Mouse (Mus musculus): ENCODE measurements around the gene Cdh13. TPM values are rescaled to one million over a fixed set of nuclear protein-coding genes. Genes with fewer than 3 reads are reported as not detected.

Cdh13 gene
- polyA plus RNA-seq, 1 experiment: 56.6 TPM

- H3ac ChIP-seq (ENCODE audit: control insufficient read depth, insufficient read length): no peak overlapping the region
- no peaks in the 10 kb centered on the region for H3K79me2 ChIP-seq (ENCODE audit: control insufficient read depth, insufficient read depth)
- no peaks in the 10 kb centered on the region for H3K36me3 ChIP-seq (ENCODE audit: control insufficient read depth, insufficient read depth)
- H3K4me3 ChIP-seq: no peak overlapping the region
- no peak overlapping the region for H3K4me2 ChIP-seq (ENCODE audit: low read depth)
- TF ChIP-seq REST (IDR thresholded peaks at IDR 0.05; ENCODE audit: insufficient read depth, insufficient read length): no peak
- TF ChIP-seq MAX (IDR thresholded peaks at IDR 0.05; ENCODE audit: low read depth): no peak
- TF ChIP-seq CEBPB (IDR thresholded peaks at IDR 0.05; ENCODE audit: insufficient read depth, poor library complexity, severe bottlenecking): no peak
- TF ChIP-seq TCF12 (IDR thresholded peaks at IDR 0.05; ENCODE audit: insufficient read depth, poor library complexity, severe bottlenecking): no peak
- no peak for TF ChIP-seq POLR2AphosphoS2 (IDR thresholded peaks at IDR 0.05; ENCODE audit: insufficient read length, low read depth)
- no peak for TF ChIP-seq MYOG (IDR thresholded peaks at IDR 0.05; ENCODE audit: control insufficient read depth in 1 of 3, insufficient read depth in 1 of 3, insufficient read length in 2 of 3, low read depth in 2 of 3)
- no peak for TF ChIP-seq USF1 (IDR thresholded peaks at IDR 0.05; ENCODE audit: low read depth)
- no peak for TF ChIP-seq POLR2A (IDR thresholded peaks at IDR 0.05; ENCODE audit: insufficient read length, low read depth)
- no peak for TF ChIP-seq SRF (IDR thresholded peaks at IDR 0.05; ENCODE audit: control insufficient read depth, insufficient read length, low read depth)
- no peak for TF ChIP-seq MYOD1 (IDR thresholded peaks at IDR 0.05; ENCODE audit: control insufficient read depth in 1 of 3, insufficient read length in 2 of 3, low read depth in 2 of 3)
- no peak for TF ChIP-seq TCF3 (IDR thresholded peaks at IDR 0.05; ENCODE audit: insufficient read length, low read depth)
- no peak for TF ChIP-seq E2F4 (IDR thresholded peaks at IDR 0.05; ENCODE audit: insufficient read depth)
- H3K27me3 ChIP-seq (ENCODE audit: control insufficient read depth, insufficient read depth, insufficient read length): no peaks in the 10 kb centered on the region
Observed at GRCm38 (mm10) chr8:119263750-119264149, 980.2 kb downstream of the Cdh13 start.

- Histone ChIP-seq H3K4me2 (ENCODE audit: low read depth) (no peak overlapping the region), H3K27me3 (ENCODE audit: control insufficient read depth, insufficient read depth, insufficient read length) (no peaks in the 10 kb centered on the region), H3K36me3 (ENCODE audit: control insufficient read depth, insufficient read depth) (no peaks in the 10 kb centered on the region), H3K79me2 (ENCODE audit: control insufficient read depth, insufficient read depth) (no peaks in the 10 kb centered on the region), H3K4me3 (no peak overlapping the region), H3ac (ENCODE audit: control insufficient read depth, insufficient read length) (no peak overlapping the region)
- TF ChIP-seq MYOG (IDR thresholded peaks at IDR 0.05; ENCODE audit: control insufficient read depth in 1 of 3, insufficient read depth in 1 of 3, insufficient read length in 2 of 3, low read depth in 2 of 3): no peak
- TF ChIP-seq POLR2A (IDR thresholded peaks at IDR 0.05; ENCODE audit: insufficient read length, low read depth): no peak
- no peak for TF ChIP-seq TCF3 (IDR thresholded peaks at IDR 0.05; ENCODE audit: insufficient read length, low read depth)
- no peak for TF ChIP-seq USF1 (IDR thresholded peaks at IDR 0.05; ENCODE audit: low read depth)
- TF ChIP-seq SRF (IDR thresholded peaks at IDR 0.05; ENCODE audit: control insufficient read depth, insufficient read length, low read depth): no peak
- no peak for TF ChIP-seq TCF12 (IDR thresholded peaks at IDR 0.05; ENCODE audit: insufficient read depth, poor library complexity, severe bottlenecking)
Observed at GRCm38 (mm10) chr8:119266304-119266703, 982.8 kb downstream of the Cdh13 start.

- H3K79me2 ChIP-seq (ENCODE audit: control insufficient read depth, insufficient read depth): no peaks in the 10 kb centered on the region
- H3K4me3 ChIP-seq: no peak overlapping the region
- no peaks in the 10 kb centered on the region for H3K27me3 ChIP-seq (ENCODE audit: control insufficient read depth, insufficient read depth, insufficient read length)
- H3K36me3 ChIP-seq (ENCODE audit: control insufficient read depth, insufficient read depth): no peaks in the 10 kb centered on the region
- H3ac ChIP-seq (ENCODE audit: control insufficient read depth, insufficient read length): no peak overlapping the region
- H3K4me2 ChIP-seq (ENCODE audit: low read depth): no peak overlapping the region
- TF ChIP-seq SRF (IDR thresholded peaks at IDR 0.05; ENCODE audit: control insufficient read depth, insufficient read length, low read depth) (no peak), TCF12 (IDR thresholded peaks at IDR 0.05; ENCODE audit: insufficient read depth, poor library complexity, severe bottlenecking) (no peak), CEBPB (IDR thresholded peaks at IDR 0.05; ENCODE audit: insufficient read depth, poor library complexity, severe bottlenecking) (peak; percentile 77), E2F4 (IDR thresholded peaks at IDR 0.05; ENCODE audit: insufficient read depth) (no peak), TCF3 (IDR thresholded peaks at IDR 0.05; ENCODE audit: insufficient read length, low read depth) (no peak), POLR2AphosphoS2 (IDR thresholded peaks at IDR 0.05; ENCODE audit: insufficient read length, low read depth) (no peak)
Observed at GRCm38 (mm10) chr8:119269576-119269975, 986.0 kb downstream of the Cdh13 start.

- Histone ChIP-seq H3K4me2 (ENCODE audit: low read depth) (no peak overlapping the region), H3ac (ENCODE audit: control insufficient read depth, insufficient read length) (no peak overlapping the region), H3K27me3 (ENCODE audit: control insufficient read depth, insufficient read depth, insufficient read length) (no peaks in the 10 kb centered on the region), H3K79me2 (ENCODE audit: control insufficient read depth, insufficient read depth) (no peaks in the 10 kb centered on the region), H3K4me3 (no peak overlapping the region), H3K36me3 (ENCODE audit: control insufficient read depth, insufficient read depth) (no peaks in the 10 kb centered on the region)
- TF ChIP-seq REST (IDR thresholded peaks at IDR 0.05; ENCODE audit: insufficient read depth, insufficient read length): no peak
- no peak for TF ChIP-seq E2F4 (IDR thresholded peaks at IDR 0.05; ENCODE audit: insufficient read depth)
- no peak for TF ChIP-seq MAX (IDR thresholded peaks at IDR 0.05; ENCODE audit: low read depth)
- no peak for TF ChIP-seq SRF (IDR thresholded peaks at IDR 0.05; ENCODE audit: control insufficient read depth, insufficient read length, low read depth)
- TF ChIP-seq MYOG (IDR thresholded peaks at IDR 0.05; ENCODE audit: control insufficient read depth in 1 of 3, insufficient read depth in 1 of 3, insufficient read length in 2 of 3, low read depth in 2 of 3): no peak
- no peak for TF ChIP-seq CEBPB (IDR thresholded peaks at IDR 0.05; ENCODE audit: insufficient read depth, poor library complexity, severe bottlenecking)
- no peak for TF ChIP-seq USF1 (IDR thresholded peaks at IDR 0.05; ENCODE audit: low read depth)
- TF ChIP-seq MYOD1 (IDR thresholded peaks at IDR 0.05; ENCODE audit: control insufficient read depth in 1 of 3, insufficient read length in 2 of 3, low read depth in 2 of 3): no peak
- no peak for TF ChIP-seq POLR2A (IDR thresholded peaks at IDR 0.05; ENCODE audit: insufficient read length, low read depth)
- no peak for TF ChIP-seq TCF3 (IDR thresholded peaks at IDR 0.05; ENCODE audit: insufficient read length, low read depth)
Observed at GRCm38 (mm10) chr8:119270371-119270770, 986.8 kb downstream of the Cdh13 start.

- Histone ChIP-seq H3K4me2 (ENCODE audit: low read depth) (peak overlapping the region; percentile 2), H3K79me2 (ENCODE audit: control insufficient read depth, insufficient read depth) (no peaks in the 10 kb centered on the region), H3K4me3 (no peak overlapping the region), H3K27me3 (ENCODE audit: control insufficient read depth, insufficient read depth, insufficient read length) (no peaks in the 10 kb centered on the region), H3K36me3 (ENCODE audit: control insufficient read depth, insufficient read depth) (no peaks in the 10 kb centered on the region), H3ac (ENCODE audit: control insufficient read depth, insufficient read length) (no peak overlapping the region)
- no peak for TF ChIP-seq POLR2A (IDR thresholded peaks at IDR 0.05; ENCODE audit: insufficient read length, low read depth)
- no peak for TF ChIP-seq CEBPB (IDR thresholded peaks at IDR 0.05; ENCODE audit: insufficient read depth, poor library complexity, severe bottlenecking)
- no peak for TF ChIP-seq POLR2AphosphoS2 (IDR thresholded peaks at IDR 0.05; ENCODE audit: insufficient read length, low read depth)
- TF ChIP-seq USF1 (IDR thresholded peaks at IDR 0.05; ENCODE audit: low read depth): no peak
- no peak for TF ChIP-seq SRF (IDR thresholded peaks at IDR 0.05; ENCODE audit: control insufficient read depth, insufficient read length, low read depth)
- TF ChIP-seq REST (IDR thresholded peaks at IDR 0.05; ENCODE audit: insufficient read depth, insufficient read length): no peak
- no peak for TF ChIP-seq MAX (IDR thresholded peaks at IDR 0.05; ENCODE audit: low read depth)
- TF ChIP-seq TCF3 (IDR thresholded peaks at IDR 0.05; ENCODE audit: insufficient read length, low read depth): no peak
- TF ChIP-seq TCF12 (IDR thresholded peaks at IDR 0.05; ENCODE audit: insufficient read depth, poor library complexity, severe bottlenecking): no peak
- no peak for TF ChIP-seq MYOG (IDR thresholded peaks at IDR 0.05; ENCODE audit: control insufficient read depth in 1 of 3, insufficient read depth in 1 of 3, insufficient read length in 2 of 3, low read depth in 2 of 3)
- TF ChIP-seq E2F4 (IDR thresholded peaks at IDR 0.05; ENCODE audit: insufficient read depth): no peak
- TF ChIP-seq MYOD1 (IDR thresholded peaks at IDR 0.05; ENCODE audit: control insufficient read depth in 1 of 3, insufficient read length in 2 of 3, low read depth in 2 of 3): no peak
Observed at GRCm38 (mm10) chr8:119272891-119273290, 989.4 kb downstream of the Cdh13 start.

Data from myocyte (in vitro differentiated cells).